Mouse (Mus musculus) liver, embryonic 14.5 days (tissue): ENCODE measurements around the gene Amigo2.

ENCODE experiments used
- CTCF ChIP-seq: IDR thresholded peaks from 2 replicates; pipeline ENCODE4 v1.5.1; 2016; ENCODE audit warnings: antibody characterized with exemption, low read depth, control low read depth
- EP300 ChIP-seq: IDR thresholded peaks from 2 replicates; pipeline ENCODE4 v1.6.1; 2016; ENCODE audit warnings: antibody characterized with exemption, low read depth

DNA sequence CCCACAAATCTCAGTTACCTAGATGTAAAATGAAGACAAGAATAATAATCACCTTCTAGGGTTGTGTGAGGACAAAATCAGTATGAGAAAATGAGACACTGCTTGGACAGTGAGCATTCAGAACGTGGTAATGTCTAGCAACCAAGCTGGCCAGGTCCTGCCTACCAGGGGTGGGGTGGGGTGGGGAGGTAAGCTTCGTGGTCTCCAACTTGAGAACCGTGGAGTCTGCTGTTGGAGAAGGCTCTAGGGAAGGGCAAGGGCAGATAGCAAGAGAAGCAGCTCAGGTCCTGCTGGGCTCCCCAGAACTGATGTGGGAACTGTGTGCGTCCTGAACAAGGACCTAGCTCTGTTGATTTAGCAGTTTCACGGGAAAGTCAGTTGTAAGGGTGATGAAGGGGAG is 37.1 kb upstream of the Amigo2 start:
- TF ChIP-seq CTCF (no peak), EP300 (no peak)
